ENCODE assay signal across 10 mouse cellular contexts in genomic region chr13:110398513-110399270, GRCm38 (mm10). TPM values are rescaled to one million over a fixed set of nuclear protein-coding genes. Genes with fewer than 3 reads are reported as not detected.
DNase-seq lines count a peak whose midpoint lies in the region; ATAC-seq and TF ChIP-seq lines count a peak whose summit lies in the region.
"Had no signal": no experiment of that assay in that cellular context is flagged by ENCODE, and none has a peak within 500 bp of the region (broad histone marks: within the 10 kb centered on the region; RNA-seq: fewer than 3 reads in every experiment).

No protein-coding gene starts in this region.

- H3K9ac ChIP-seq in intestine, embryonic 16.5 days (ENCODE audit: low read depth, low read length), result peak overlapping the region; percentile 38; the same call in 1 of the 2 replicates
- H3K9ac ChIP-seq in midbrain, embryonic 13.5 days (replicated peaks), result 0 out of 2 replicates have a peak overlapping the region, but pooled peaks have one; percentile 14
- H3K9ac ChIP-seq: liver, embryonic 13.5 days had no signal

- H3K4me2 ChIP-seq in intestine, embryonic 16.5 days (ENCODE audit: low read depth, low read length), result peak overlapping the region; percentile 30; the same call in 1 of the 2 replicates
- H3K4me2 ChIP-seq in midbrain, embryonic 13.5 days (replicated peaks), result peak overlapping the region; percentile 97
- H3K4me2 ChIP-seq: liver, embryonic 13.5 days had no signal

- no peaks in the 10 kb centered on the region for H3K27me3 ChIP-seq in intestine, embryonic 16.5 days (replicated peaks; ENCODE audit: control insufficient read depth, insufficient read depth, low read length)
- H3K27me3 ChIP-seq in midbrain, embryonic 13.5 days, result no peaks in the 10 kb centered on the region; the same call in 1 of the 2 replicates

- TF ChIP-seq CTCF in embryonic fibroblast, embryonic 13.5 days (IDR thresholded peaks at IDR 0.05; ENCODE audit: borderline replicate concordance, insufficient read depth, low read length), result no peak

- 0 out of 2 replicates have a peak, but pooled peaks cover 3% of the 10 kb centered on the region for H3K4me1 ChIP-seq in embryonic fibroblast, embryonic 13.5 days (ENCODE audit: control insufficient read depth, insufficient read depth, low read length)
- no peaks in the 10 kb centered on the region for H3K4me1 ChIP-seq in intestine, embryonic 16.5 days (ENCODE audit: control insufficient read depth, insufficient read depth, low read length)
- H3K4me1 ChIP-seq in midbrain, embryonic 13.5 days (replicated peaks), result peaks cover 29% of the 10 kb centered on the region

- no peaks in the 10 kb centered on the region for H3K9me3 ChIP-seq in intestine, embryonic 16.5 days (ENCODE audit: control insufficient read depth, low read length)
- H3K9me3 ChIP-seq in midbrain, embryonic 13.5 days, result 0 out of 2 replicates have a peak, but pooled peaks cover 3% of the 10 kb centered on the region
- H3K9me3 ChIP-seq: liver, embryonic 13.5 days had no signal

- TF ChIP-seq POLR2A in embryonic fibroblast, embryonic 13.5 days (IDR thresholded peaks at IDR 0.05; ENCODE audit: low read depth, low read length), result peak; percentile 52; the same call in 1 of the 2 replicates

- peak overlapping the region; percentile 47 for H3K4me3 ChIP-seq in embryonic fibroblast, embryonic 13.5 days (ENCODE audit: insufficient read depth, low read length)
- H3K4me3 ChIP-seq in intestine, embryonic 16.5 days (ENCODE audit: low read length), result peak overlapping the region; percentile 29
- H3K4me3 ChIP-seq in midbrain, embryonic 13.5 days (replicated peaks), result peak overlapping the region; percentile 29

- ATAC-seq in intestine, embryonic 16.5 days, result no peak
- no peak for ATAC-seq in midbrain, embryonic 13.5 days

- peak; percentile 94 for DNase-seq in heart, adult 11 months
- DNase-seq in heart, postnatal 25 days (ENCODE audit: low spot score), result no peak
- no peak for DNase-seq in thymus, postnatal 36 days
- DNase-seq in gastrocnemius, postnatal 10 days, result no peak
- DNase-seq in T-cell, adult 2 months (ENCODE audit: low spot score), result no peak
- DNase-seq: adrenal gland, postnatal 25 days; liver, embryonic 13.5 days had no signal

- peak overlapping the region; percentile 58 for H3K27ac ChIP-seq in embryonic fibroblast, embryonic 13.5 days (ENCODE audit: insufficient read depth, low read length)
- H3K27ac ChIP-seq in intestine, embryonic 16.5 days (ENCODE audit: low read length), result no peak overlapping the region
- no peak overlapping the region for H3K27ac ChIP-seq in midbrain, embryonic 13.5 days
- H3K27ac ChIP-seq: liver, embryonic 13.5 days had no signal

- WGBS in intestine, embryonic 16.5 days, result 71% methylated on average over 24 of the region's 24 CpGs
- 69% methylated on average over 24 of the region's 24 CpGs for WGBS in midbrain, embryonic 13.5 days

- intact Hi-C loops in heart, postnatal 25 days (cut with DNase I), result loop anchor here (5.0 kb wide), 2 partner anchors 294 to 349 kb away; no protein-coding TSS in a partner anchor

- peaks cover 17% of the 10 kb centered on the region for H3K36me3 ChIP-seq in intestine, embryonic 16.5 days (ENCODE audit: control insufficient read depth, insufficient read depth, low read length)
- peaks cover 45% of the 10 kb centered on the region for H3K36me3 ChIP-seq in midbrain, embryonic 13.5 days
- H3K36me3 ChIP-seq: liver, embryonic 13.5 days had no signal

RNA-seq across cellular contexts. Expression of gene Plk2, which starts 3.8 kb away (rescaled TPM):
- 10 to 100 TPM; 29.5 to 32.4 TPM for total RNA-seq in heart, postnatal 25 days (2021)
- polyA plus RNA-seq in embryonic fibroblast, embryonic 13.5 days (2011; ENCODE audit: insufficient read length, low read depth, missing spikeins), result 175 and 227 TPM in 2 replicates
- 56.6 and 61.9 TPM in 2 replicates for polyA plus RNA-seq in intestine, embryonic 16.5 days (2015; fragmentation: Nextera tagmentation; extraction: Ambion mirVana)
- 155 TPM in 2 replicates for polyA plus RNA-seq in midbrain, embryonic 13.5 days (2015; fragmentation: Nextera tagmentation; extraction: Ambion mirVana)
- 10 to 100 TPM; 27.6 to 32.2 TPM for total RNA-seq in gastrocnemius, postnatal 10 days (2021)

RNA-seq across cellular contexts. Expression of gene Gapt, which starts 41.7 kb away (rescaled TPM):
- total RNA-seq in heart, postnatal 25 days (2021), result under 1 TPM; 0.11 to 0.23 TPM
- polyA plus RNA-seq in embryonic fibroblast, embryonic 13.5 days (2011; ENCODE audit: insufficient read length, low read depth, missing spikeins), result not detected in 2 replicates
- polyA plus RNA-seq in intestine, embryonic 16.5 days (2015; fragmentation: Nextera tagmentation; extraction: Ambion mirVana), result 0.39 and 0.40 TPM in 2 replicates
- 0.09 TPM in 1 of 2 replicates, not detected in the other for polyA plus RNA-seq in midbrain, embryonic 13.5 days (2015; fragmentation: Nextera tagmentation; extraction: Ambion mirVana)
- total RNA-seq in gastrocnemius, postnatal 10 days (2021), result under 1 TPM in 1 of 2 experiments, not detected in 1; 0.25 TPM
- total RNA-seq: adrenal gland, postnatal 25 days had no signal
